Mouse (Mus musculus) myocyte (in vitro differentiated cells): ENCODE data around the gene Mab21l1. TPM values are rescaled to one million over a fixed set of nuclear protein-coding genes. Genes with fewer than 3 reads are reported as not detected.

Experiments used
- H3K27me3 ChIP-seq: one replicate; pipeline ENCODE4 v1.6.1; 2011; ENCODE audit not compliant: control insufficient read depth, insufficient read depth, insufficient read length
- H3K36me3 ChIP-seq: one replicate; pipeline ENCODE4 v1.6.1; 2011; ENCODE audit not compliant: control insufficient read depth, insufficient read depth
- H3K4me2 ChIP-seq: one replicate; pipeline ENCODE4 v1.6.1; 2011; ENCODE audit warnings: low read depth, control low read depth
- H3K4me3 ChIP-seq: one replicate; pipeline ENCODE4 v1.5.1; 2011; ENCODE audit warnings: mild to moderate bottlenecking, control low read depth, moderate library complexity
- H3K79me2 ChIP-seq: one replicate; pipeline ENCODE4 v1.6.1; 2011; ENCODE audit not compliant: control insufficient read depth, insufficient read depth
- H3ac ChIP-seq: one replicate; pipeline ENCODE4 v1.6.1; 2011; ENCODE audit not compliant: control insufficient read depth, insufficient read length
- CEBPB ChIP-seq: IDR thresholded peaks from 2 replicates; pipeline ENCODE4 v1.6.1; 2011; ENCODE audit warnings: mild to moderate bottlenecking, moderate library complexity; ENCODE audit not compliant: poor library complexity, insufficient read depth, severe bottlenecking
- E2F4 ChIP-seq: IDR thresholded peaks from one replicate; pipeline ENCODE4 v1.6.1; 2011; ENCODE audit warnings: mild to moderate bottlenecking, control low read depth, moderate library complexity; ENCODE audit not compliant: insufficient read depth
- MAX ChIP-seq: IDR thresholded peaks from one replicate; pipeline ENCODE4 v1.6.1; 2011; ENCODE audit warnings: low read depth, mild to moderate bottlenecking, control low read depth
- MYOD1 ChIP-seq, 3 experiments: IDR thresholded peaks; one replicate each; pipeline ENCODE4 v1.6.1; 2011; ENCODE audit warnings: control low read depth in 2 of 3, low read depth in 2 of 3, mild to moderate bottlenecking in 2 of 3, moderate library complexity in 1 of 3; ENCODE audit not compliant: insufficient read length in 2 of 3, control insufficient read depth in 1 of 3
- MYOG ChIP-seq, 3 experiments: IDR thresholded peaks; one replicate each; pipeline ENCODE4 v1.6.1; 2011; ENCODE audit warnings: control low read depth in 2 of 3, low read depth in 2 of 3, mild to moderate bottlenecking in 2 of 3; ENCODE audit not compliant: insufficient read length in 2 of 3, control insufficient read depth in 1 of 3, insufficient read depth in 1 of 3
- POLR2A ChIP-seq: IDR thresholded peaks from one replicate; pipeline ENCODE4 v1.6.1; 2011; ENCODE audit warnings: low read depth, mild to moderate bottlenecking, control low read depth, moderate library complexity; ENCODE audit not compliant: insufficient read length
- POLR2AphosphoS2 ChIP-seq: IDR thresholded peaks from one replicate; pipeline ENCODE4 v1.6.1; 2011; ENCODE audit warnings: low read depth, control low read depth; ENCODE audit not compliant: insufficient read length
- REST ChIP-seq: IDR thresholded peaks from one replicate; pipeline ENCODE4 v1.6.1; 2011; ENCODE audit warnings: mild to moderate bottlenecking, control low read depth, moderate library complexity; ENCODE audit not compliant: insufficient read depth, insufficient read length
- SRF ChIP-seq: IDR thresholded peaks from one replicate; pipeline ENCODE4 v1.6.1; 2011; ENCODE audit warnings: low read depth; ENCODE audit not compliant: control insufficient read depth, insufficient read length
- TCF12 ChIP-seq: IDR thresholded peaks from one replicate; pipeline ENCODE4 v1.6.1; 2011; ENCODE audit warnings: mild to moderate bottlenecking, control low read depth; ENCODE audit not compliant: poor library complexity, insufficient read depth, severe bottlenecking
- TCF3 ChIP-seq: IDR thresholded peaks from one replicate; pipeline ENCODE4 v1.6.1; 2011; ENCODE audit warnings: low read depth, control low read depth; ENCODE audit not compliant: insufficient read length
- USF1 ChIP-seq: IDR thresholded peaks from one replicate; pipeline ENCODE4 v1.6.1; 2011; ENCODE audit warnings: low read depth, mild to moderate bottlenecking, control low read depth, moderate library complexity
- polyA plus RNA-seq: library from polyadenylated mRNA; unstranded; fragments of >200 nt; fragmentation: generic; extraction: Trizol; gene quantifications from one replicate; pipeline ENCODE4 v1.2.1, GENCODE M21; 2012; ENCODE audit warnings: missing spikeins

Gene Mab21l1
- polyA plus RNA-seq, 1 experiment: 0.02 TPM

DNA sequence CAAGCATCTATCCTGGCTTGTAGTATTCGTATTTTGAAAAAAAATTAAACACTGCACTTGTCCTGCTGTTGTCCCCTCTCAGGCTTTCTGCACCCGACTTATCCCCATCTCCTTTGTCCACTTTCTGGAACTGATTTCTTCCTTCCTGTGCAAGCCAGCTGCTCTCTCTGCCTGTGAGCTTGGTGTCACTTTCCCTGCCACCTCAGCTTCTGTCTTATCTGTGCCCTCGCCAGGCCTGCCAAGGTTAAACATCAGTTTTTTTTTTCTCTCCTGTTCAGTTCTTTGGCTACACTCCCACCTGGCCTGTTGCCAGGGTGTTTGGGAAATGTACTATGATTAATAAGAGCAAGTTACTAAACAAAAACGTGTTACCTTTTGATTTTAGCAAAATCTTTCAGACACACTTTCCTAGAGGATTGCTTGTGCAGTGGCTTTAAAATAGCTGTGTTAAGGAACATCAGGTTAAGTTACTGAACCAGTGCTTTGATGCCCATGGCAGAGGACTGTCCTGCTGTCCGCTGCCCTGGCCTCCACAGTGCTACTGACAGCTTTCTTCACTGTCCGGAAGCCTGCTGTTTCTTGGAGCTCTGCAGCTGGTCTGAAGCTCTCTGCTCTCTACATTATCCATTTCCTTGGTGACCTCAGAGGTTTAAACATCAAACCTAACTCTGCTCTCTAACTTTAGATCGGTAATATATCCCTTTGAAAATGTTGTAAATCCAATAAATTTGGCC, 11.7 kb downstream of the Mab21l1 start:
- H3K27me3 ChIP-seq: no peaks in the 10 kb centered on the region
- no peaks in the 10 kb centered on the region for H3K36me3 ChIP-seq
- no peak overlapping the region for H3K4me3 ChIP-seq
- no peak for TF ChIP-seq E2F4
- TF ChIP-seq REST: no peak
- TF ChIP-seq MYOD1 (IDR thresholded peaks at IDR 0.05; ENCODE audit: control insufficient read depth in 1 of 3, insufficient read length in 2 of 3, low read depth in 2 of 3): no peak
- TF ChIP-seq SRF: no peak
- no peak for TF ChIP-seq USF1
- no peak for TF ChIP-seq CEBPB
- no peak for TF ChIP-seq POLR2AphosphoS2
- no peaks in the 10 kb centered on the region for H3K79me2 ChIP-seq
- no peak overlapping the region for H3ac ChIP-seq
- no peak overlapping the region for H3K4me2 ChIP-seq

DNA sequence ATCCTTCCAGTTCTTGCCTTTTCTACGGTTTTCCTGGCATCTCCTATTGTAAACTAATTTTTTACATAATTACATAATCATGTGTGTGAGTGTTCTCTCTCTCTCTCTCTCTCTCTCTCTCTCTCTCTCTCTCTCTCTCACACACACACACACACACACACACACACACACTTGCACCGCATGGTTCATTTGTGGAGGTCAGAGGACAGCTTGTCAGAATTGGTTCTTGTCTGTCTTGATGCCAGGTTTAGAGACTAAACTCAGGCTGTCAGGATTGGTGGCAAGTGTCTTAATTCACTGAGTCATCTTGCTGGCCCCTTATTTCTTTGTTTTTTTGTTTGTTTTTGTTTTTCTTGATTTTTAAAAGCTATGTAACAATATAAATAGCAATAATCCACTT, 12.5 kb downstream of the Mab21l1 start:
- TF ChIP-seq MAX (no peak), USF1 (no peak), TCF12 (no peak), REST (no peak)
- Histone ChIP-seq H3K27me3 (no peaks in the 10 kb centered on the region), H3K36me3 (no peaks in the 10 kb centered on the region), H3K4me3 (no peak overlapping the region), H3K79me2 (no peaks in the 10 kb centered on the region), H3ac (no peak overlapping the region), H3K4me2 (no peak overlapping the region)

DNA sequence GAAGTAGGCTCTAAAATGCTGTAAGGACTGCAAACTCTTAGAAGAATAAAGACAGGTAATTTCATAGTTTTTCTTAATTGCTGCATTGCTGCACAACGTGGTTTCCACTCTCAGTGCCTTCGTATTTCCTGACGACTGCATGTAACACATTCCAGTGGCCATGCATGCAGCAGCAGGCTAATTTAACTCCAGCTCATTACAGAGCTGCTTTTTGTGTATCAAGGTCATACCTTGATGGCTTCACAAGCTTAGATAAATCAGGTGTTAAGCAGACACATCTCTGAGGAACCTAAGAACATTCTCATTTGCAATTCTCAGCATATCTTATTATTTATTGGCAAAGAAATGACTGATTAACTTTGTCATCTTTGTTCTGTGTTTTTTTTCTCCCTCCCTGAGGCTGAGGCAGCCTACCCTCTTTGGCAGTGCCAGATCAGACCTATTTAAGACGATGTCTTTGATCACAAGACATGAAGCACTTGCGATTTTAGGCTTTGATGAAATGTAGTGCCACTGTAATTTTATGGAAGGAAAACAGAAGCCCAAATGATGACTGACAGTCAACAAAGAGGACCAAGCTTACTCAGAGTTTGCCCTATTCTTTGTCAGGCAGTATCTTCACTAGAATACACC, 32.8 kb downstream of the Mab21l1 start:
- no peak overlapping the region for H3K4me2 ChIP-seq
- H3K79me2 ChIP-seq: no peaks in the 10 kb centered on the region
- no peaks in the 10 kb centered on the region for H3K27me3 ChIP-seq
- H3K4me3 ChIP-seq: no peak overlapping the region
- no peaks in the 10 kb centered on the region for H3K36me3 ChIP-seq
- TF ChIP-seq MYOD1 (IDR thresholded peaks at IDR 0.05; ENCODE audit: control insufficient read depth in 1 of 3, insufficient read length in 2 of 3, low read depth in 2 of 3): no peak
- TF ChIP-seq TCF3: no peak
- no peak for TF ChIP-seq TCF12
- no peak for TF ChIP-seq REST
- TF ChIP-seq CEBPB: no peak
- no peak for TF ChIP-seq MYOG (IDR thresholded peaks at IDR 0.05; ENCODE audit: control insufficient read depth in 1 of 3, insufficient read depth in 1 of 3, insufficient read length in 2 of 3, low read depth in 2 of 3)
- TF ChIP-seq SRF: no peak
- no peak for TF ChIP-seq POLR2A
- no peak for TF ChIP-seq USF1
- TF ChIP-seq MAX: no peak
- TF ChIP-seq E2F4: no peak
- no peak for TF ChIP-seq POLR2AphosphoS2
- no peak overlapping the region for H3ac ChIP-seq

DNA sequence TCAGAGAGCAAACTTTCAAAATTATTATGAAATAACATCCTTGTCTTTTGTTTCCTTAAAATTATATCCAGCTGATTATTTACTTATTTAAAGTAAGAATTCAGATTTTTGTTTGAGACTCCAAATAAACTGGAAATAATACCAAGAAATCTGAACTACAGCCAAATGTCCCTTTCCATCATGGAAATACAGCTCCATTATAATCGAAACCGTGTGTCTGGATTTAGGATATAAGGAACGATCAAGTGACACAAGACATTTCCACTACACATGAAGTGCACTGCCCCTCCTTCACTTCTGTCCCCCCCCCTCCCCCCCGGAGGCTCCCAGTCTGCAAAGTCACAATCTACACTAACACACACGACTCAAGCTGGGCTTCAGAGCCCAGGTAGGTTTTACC, 33.8 kb downstream of the Mab21l1 start:
- H3K4me2 ChIP-seq: no peak overlapping the region
- H3K27me3 ChIP-seq: no peaks in the 10 kb centered on the region
- no peaks in the 10 kb centered on the region for H3K36me3 ChIP-seq
- H3K79me2 ChIP-seq: no peaks in the 10 kb centered on the region
- no peak overlapping the region for H3K4me3 ChIP-seq
- TF ChIP-seq MYOG (IDR thresholded peaks at IDR 0.05; ENCODE audit: control insufficient read depth in 1 of 3, insufficient read depth in 1 of 3, insufficient read length in 2 of 3, low read depth in 2 of 3): no peak
- no peak overlapping the region for H3ac ChIP-seq

DNA sequence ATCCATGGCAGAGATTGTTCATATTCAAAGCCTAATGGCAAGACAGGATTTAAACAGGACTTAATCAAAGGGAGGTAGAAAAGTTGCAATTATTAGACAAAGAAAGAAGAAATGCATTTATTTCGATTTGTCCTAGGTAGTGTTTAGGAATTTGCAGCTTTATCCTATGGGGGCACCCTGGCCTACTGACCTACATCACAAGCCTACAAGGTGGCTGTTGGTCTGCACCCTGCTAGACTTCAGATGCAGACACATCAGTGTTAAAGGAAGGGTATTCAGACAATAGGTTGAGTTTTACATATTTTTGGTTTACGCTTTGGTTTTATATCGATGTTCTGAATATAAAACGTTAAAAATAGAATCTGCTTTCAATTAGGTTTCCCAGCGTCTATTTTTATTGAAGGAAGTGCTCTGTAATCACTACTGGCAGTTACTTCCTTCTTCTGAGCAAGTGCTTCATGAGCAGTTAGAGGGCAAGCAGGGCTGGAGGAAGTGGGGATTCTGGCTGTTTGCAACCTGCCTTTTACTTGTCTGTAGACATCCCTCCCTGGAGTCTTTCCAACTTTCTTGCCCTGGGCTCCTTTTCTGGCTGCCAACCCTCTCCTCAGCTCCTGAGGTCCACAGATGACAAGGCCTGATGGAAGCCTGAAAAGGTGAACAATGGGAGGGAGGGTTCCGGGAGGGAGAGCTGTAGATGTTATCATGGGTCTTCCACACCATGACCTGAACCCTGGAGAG, 34.5 kb downstream of the Mab21l1 start:
- no peaks in the 10 kb centered on the region for H3K36me3 ChIP-seq
- H3K4me3 ChIP-seq: no peak overlapping the region
- no peaks in the 10 kb centered on the region for H3K79me2 ChIP-seq
- no peak overlapping the region for H3ac ChIP-seq
- no peak for TF ChIP-seq MAX
- H3K27me3 ChIP-seq: no peaks in the 10 kb centered on the region
- H3K4me2 ChIP-seq: no peak overlapping the region
